Mouse (Mus musculus): ENCODE measurements around the gene Hal.
"Not testable (repeated sequence)": the region's sequence is repeated elsewhere in the genome, so short reads cannot be mapped to it uniquely, and the experiment has no call there.

Gene Hal

GRCm38 (mm10) chr10:93517754-93518153, 29.2 kb downstream of the Hal start:
- no peak for DNase-seq

GRCm38 (mm10) chr10:93518186-93518585, 29.6 kb downstream of the Hal start:
- no peak for DNase-seq

DNA sequence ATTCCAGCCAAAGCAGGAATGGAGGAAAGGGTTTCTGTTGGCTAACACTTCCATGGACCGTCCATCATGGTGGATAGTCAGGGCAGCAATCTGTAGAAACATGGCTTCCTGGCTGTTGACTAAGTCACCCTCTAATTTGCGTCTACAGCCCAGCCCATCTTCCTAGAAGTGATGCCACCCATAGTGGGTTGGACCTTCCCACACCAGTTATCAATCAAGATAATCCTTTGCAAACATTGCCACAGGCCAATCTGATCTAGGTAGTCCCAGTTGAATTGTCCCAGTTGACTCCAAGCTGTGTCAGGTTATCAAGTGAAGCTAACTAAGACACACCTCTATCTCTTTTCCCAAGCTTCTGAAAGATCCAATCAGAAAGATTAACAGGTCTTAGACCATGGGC, 30.1 kb downstream of the Hal start:
- DNase-seq: no peak

DNA sequence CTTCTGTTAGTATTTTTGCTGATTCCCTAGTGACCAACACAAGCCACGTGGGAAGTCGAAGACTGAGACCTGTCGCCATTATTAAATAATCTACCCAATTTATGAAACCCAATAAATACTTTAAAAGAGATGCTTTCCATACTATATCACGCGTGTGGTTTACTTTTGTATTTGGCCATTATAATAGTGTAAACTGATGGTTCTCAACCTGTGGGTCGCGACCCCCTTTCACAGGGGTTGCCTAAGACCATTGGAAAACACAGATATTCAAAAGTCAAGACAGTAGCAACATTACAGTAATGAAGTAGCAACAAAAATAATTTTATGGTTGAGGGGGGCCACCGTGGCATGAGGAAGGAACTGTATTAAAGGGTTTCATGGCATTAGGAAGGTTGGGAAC, 30.6 kb downstream of the Hal start:
- DNase-seq: no peak

- DNase-seq: no peak
These were observed 31.2 kb downstream of the Hal start for GRCm38 (mm10) chr10:93519756-93520155.

DNA sequence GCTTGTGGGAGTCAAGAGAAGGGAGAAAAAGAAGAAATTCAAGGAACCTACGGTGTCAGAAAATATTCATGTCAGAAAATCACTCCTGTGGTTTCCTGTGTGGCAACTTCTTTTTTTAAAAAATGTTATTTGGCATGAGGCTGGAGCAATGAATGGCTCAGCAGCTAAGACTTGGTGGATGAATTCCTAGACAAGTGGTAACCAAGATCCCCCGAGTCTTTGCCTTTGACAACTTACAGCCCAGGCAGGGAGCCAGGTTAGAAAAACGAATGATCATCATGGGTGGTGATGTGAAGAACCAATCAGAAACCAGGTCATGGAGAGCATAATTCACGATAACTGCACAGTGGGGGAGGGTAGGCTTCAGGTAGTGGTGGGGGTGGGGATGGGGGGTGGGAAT, 32.4 kb downstream of the Hal start:
- no peak for DNase-seq

DNA sequence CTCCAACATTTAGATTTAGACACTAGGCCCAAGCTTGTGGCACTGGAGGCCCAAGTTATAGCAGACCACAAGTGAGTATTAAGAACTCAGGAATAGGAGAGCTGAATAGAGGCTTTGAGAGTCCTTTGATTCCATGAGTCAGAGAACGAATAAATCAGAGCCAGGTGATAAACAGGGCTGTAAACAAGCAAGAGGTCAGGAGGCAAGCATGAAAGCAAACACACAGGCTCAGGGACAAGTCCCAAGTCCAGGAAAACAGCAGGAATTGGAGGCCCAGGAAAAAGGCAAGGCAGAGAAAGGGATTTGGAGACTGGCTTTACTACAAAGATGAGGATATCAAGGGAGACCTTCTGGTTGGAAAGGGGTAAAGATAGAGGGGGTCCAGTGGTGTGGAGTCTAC, 36.8 kb downstream of the Hal start:
- no peak for DNase-seq

GRCm38 (mm10) chr10:93538287-93538686, 49.7 kb downstream of the Hal start:
- DNase-seq: no peak

- DNase-seq: no peak
These were observed 50.2 kb downstream of the Hal start for GRCm38 (mm10) chr10:93538818-93539217.

DNA sequence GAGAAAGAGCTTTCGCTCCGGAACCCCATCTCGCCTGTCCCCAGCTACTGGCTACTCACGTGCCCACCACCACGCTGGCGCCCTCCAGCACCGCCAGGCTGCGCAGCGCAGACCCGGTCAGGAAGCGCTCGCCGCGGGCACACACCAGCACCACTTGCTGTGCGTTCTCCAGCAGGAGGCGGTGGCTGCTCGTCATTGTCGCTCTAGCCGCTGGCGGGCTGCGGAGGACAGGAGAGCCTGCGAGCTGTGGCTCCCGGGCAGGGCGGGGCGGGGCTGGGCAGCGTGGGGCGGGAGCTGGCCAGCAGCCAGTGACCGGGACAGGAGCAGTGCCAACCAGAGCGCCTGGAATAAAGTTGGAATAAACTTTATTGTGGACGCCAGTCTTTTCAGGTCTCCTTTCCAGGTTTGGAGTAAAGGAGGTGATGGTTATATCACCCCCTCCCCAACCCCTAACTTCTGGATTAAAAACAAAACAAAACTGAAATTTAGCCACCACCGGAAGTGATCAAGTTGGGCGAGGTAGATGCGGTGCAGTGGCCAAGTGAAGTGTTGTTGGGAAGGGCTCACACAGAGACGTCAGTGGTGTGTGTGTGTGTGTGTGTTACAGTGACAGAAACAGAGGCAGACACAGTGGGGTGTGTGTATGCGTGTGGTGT, 51.3 kb downstream of the Hal start, which contains the start of gene Amdhd1:
Gene Amdhd1, minus strand, starts transcription at position 259 of the 656 bp plus-strand sequence.
- peak; percentile 69 for DNase-seq

DNA sequence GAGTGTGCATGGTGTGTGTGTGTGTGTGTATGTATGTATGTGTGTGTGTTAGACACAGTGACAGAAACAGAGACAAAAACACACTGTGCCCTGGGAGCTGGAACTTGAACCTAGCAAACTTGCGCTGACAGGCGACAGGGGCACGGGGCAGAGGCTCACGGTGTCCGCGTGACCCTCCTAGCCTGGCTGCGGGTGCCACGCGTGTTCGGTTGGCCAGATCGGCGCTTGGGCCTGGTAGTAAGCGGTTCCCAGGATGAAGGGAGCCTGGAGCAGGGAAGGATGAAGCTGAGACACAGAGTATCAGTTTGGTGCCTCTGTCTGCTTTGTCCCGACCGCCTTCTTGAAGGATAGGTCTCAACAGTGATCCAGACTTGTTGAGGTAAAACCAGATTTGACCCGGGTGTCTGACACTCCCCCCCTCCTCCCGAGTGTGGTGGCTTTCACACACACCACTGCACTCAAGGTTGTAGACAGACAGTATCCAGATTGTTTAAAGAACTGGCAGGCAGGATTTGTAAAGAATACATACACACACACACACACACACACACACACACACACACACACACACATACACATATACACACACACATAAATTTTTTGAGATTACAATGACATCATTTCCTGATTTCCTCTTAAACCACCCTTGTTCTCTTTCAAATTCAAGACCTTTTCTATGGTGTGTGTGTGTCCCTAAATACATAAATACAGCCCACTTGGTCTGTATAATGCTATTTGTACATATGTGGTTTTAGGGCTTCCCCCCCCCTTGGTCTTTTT, 52.1 kb downstream of the Hal start, which contains the start of gene Ccdc38:
Gene Ccdc38, plus strand, starts transcription at position 202 of the 780 bp plus-strand sequence.
- no peak for DNase-seq

GRCm38 (mm10) chr10:93541585-93541984, 53.0 kb downstream of the Hal start:
- no peak for DNase-seq

GRCm38 (mm10) chr10:93542356-93542755, 53.8 kb downstream of the Hal start:
- DNase-seq: no peak

- DNase-seq: no peak
These were observed 54.6 kb downstream of the Hal start for GRCm38 (mm10) chr10:93543176-93543575.

- DNase-seq: no peak
These were observed 55.6 kb downstream of the Hal start for GRCm38 (mm10) chr10:93544172-93544571.

- no peak for DNase-seq
These were observed 59.2 kb downstream of the Hal start for GRCm38 (mm10) chr10:93547741-93548270.

GRCm38 (mm10) chr10:93548991-93549390, 60.4 kb downstream of the Hal start:
- peak; percentile 72 for DNase-seq

DNA sequence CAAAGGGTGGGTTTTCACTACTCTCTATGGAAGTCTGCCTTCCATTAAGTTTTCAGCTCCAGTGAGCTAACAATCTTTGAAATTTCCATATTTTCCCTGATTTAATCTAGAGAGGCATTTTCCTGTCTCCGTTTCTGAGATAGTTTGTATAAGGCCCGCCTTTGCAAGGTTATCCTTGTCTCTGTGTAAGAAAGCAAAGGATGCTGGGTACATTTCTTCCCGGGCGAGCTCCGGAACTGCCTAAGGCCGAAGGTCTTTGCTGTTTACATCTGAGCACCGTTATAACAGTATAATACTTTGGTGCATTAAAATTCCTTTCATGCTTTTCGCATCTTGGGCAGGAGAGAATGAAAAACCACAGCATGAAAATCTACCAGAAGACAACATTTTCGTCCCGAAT, 61.3 kb downstream of the Hal start:
- no peak for DNase-seq

GRCm38 (mm10) chr10:93552596-93552995, 64.0 kb downstream of the Hal start:
- no peak for DNase-seq

DNA sequence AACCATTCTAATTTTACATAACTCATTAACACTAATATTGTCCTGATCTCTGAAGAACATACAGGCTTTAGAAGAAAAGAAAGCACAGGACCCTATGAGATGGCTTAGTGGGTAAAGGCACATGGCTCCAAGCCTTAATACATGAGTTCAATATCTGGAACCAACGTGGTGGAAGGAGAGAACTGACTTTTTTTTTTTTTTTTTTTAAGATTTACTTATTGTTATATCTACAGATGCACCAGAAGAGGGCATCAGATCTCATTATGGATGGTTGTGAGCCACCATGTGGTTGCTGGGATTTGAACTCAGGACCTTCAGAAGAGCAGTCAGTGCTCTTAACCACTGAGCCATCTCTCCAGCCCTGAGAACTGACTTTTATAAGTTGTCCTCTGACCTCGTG, 69.4 kb downstream of the Hal start:
- not testable (repeated sequence) for DNase-seq

DNA sequence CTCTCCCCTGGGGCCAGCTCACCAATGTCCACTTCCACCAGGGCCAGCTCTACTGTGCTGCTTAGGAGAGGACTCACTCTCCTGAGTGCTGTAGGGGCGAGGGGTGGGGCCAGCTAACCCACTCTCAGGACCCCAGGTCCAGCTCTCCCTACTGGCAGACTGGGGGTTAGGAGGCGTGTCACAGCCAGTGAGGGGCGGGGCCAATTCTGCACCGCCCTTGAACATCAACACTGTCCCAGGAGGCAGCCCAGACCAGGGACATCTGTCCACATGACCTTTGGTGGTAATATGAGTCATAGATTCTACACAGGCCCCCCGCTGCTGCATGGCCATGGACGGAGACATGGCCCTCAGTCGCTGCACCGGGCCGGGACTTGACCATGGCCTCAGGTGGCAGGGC, 71.2 kb downstream of the Hal start:
- DNase-seq: no peak

- DNase-seq: no peak
These were observed 76.0 kb downstream of the Hal start for GRCm38 (mm10) chr10:93564518-93565090.

DNA sequence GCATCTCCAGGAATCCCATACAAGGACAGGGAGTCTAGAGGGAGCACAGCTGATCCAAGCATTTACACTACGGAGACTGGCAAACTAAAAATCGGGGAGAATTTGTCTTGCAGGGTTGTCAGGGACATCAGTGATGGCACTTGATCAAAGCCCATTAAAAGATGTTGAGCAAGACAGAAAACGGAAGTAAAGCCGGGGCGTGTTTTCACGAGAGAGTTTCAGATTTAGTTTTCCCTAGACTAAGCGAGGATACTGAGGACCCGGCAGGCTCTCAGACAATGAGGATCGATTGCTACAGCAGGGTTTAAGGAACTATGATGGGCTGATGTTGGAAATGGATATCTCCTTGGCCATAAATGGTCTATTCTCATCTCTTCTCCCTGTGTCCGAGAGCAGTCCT, 78.5 kb downstream of the Hal start:
- no peak for DNase-seq

Data from right cerebral cortex, adult 18-20 months (tissue).